Mouse (Mus musculus): Measurements from ENCODE around the gene Cirbp.

DNA sequence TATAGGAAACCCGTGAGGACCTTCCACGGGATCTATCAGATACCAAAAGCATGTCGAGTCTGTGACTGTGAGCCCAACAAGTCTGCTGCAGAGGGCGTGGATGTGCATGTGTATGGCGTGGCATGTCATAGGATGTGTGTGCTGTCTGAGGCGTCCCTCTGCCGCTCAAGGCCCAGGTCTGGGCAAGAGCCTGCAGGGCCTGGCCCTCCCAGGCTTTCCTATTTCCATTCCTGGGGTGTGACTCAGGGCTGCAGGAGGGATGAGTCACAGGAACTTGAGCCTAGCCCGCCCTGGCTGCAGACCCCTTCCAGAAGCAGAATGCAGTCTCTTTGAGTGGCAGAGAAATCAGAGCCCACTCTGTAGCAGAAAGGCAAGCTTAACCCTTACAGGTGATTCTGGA is 2.1 kb upstream of the Cirbp start:
- TF ChIP-seq CTCF (IDR thresholded peaks at IDR 0.05; ENCODE audit: low read depth, low read length) (no peak), POLR2A (IDR thresholded peaks at IDR 0.05; ENCODE audit: extremely low read depth, insufficient read depth, low read length) (no peak)
